Mouse (Mus musculus) neutrophil, adult 5-6 weeks (primary cell): ENCODE data around the gene Rtl8b. TPM values are rescaled to one million over a fixed set of nuclear protein-coding genes. Genes with fewer than 3 reads are reported as not detected.
"Not testable (repeated sequence)": the region's sequence is repeated elsewhere in the genome, so short reads cannot be mapped to it uniquely, and the experiment has no call there.

ENCODE experiments used
- ATAC-seq: fragments of 151-379, 151-347 bp; 2 replicates; pipeline ENCODE4 v1.8.0; 2017; ENCODE audit warnings: mild to moderate bottlenecking, moderate TSS enrichment; ENCODE audit not compliant: insufficient number of reproducible peaks, poor library complexity, low FRiP score, severe bottlenecking; ENCODE audit errors: extremely low read depth
- total RNA-seq: library from RNA; stranded (forward); fragments of 200-1000 nt; gene quantifications from 2 replicates; pipeline ENCODE4 v1.2.3, GENCODE M21; 2017

Gene Rtl8b
- 1.6 and 3.4 TPM in 2 replicates for total RNA-seq

GRCm38 (mm10) chrX:53670294-53670693 lies at the start of gene Rtl8b:
TSS of gene Rtl8b (minus strand) at chrX:53670408.
- peak; percentile 86 for ATAC-seq

- ATAC-seq, result no peak
These were observed 46.3 kb upstream of the Rtl8b start for GRCm38 (mm10) chrX:53716323-53717182.

- ATAC-seq, result no peak
These were observed 45.7 kb upstream of the Rtl8b start for GRCm38 (mm10) chrX:53715942-53716322.

GRCm38 (mm10) chrX:53702673-53703072 lies 32.5 kb upstream of the Rtl8b start:
- ATAC-seq, result no peak

- no peak for ATAC-seq
These were observed 29.0 kb upstream of the Rtl8b start for GRCm38 (mm10) chrX:53699225-53699624.

- ATAC-seq, result no peak
These were observed 24.0 kb upstream of the Rtl8b start for GRCm38 (mm10) chrX:53694008-53694777.

GRCm38 (mm10) chrX:53693141-53693540 lies 22.9 kb upstream of the Rtl8b start:
- no peak for ATAC-seq

- no peak for ATAC-seq
These were observed 21.9 kb upstream of the Rtl8b start for GRCm38 (mm10) chrX:53692065-53692464.

GRCm38 (mm10) chrX:53684676-53685075 lies 14.5 kb upstream of the Rtl8b start:
- ATAC-seq, result not testable (repeated sequence)

- not testable (repeated sequence) for ATAC-seq
These were observed 12.4 kb upstream of the Rtl8b start for GRCm38 (mm10) chrX:53682650-53683049.

GRCm38 (mm10) chrX:53676943-53677342 lies 6.7 kb upstream of the Rtl8b start:
- ATAC-seq, result not testable (repeated sequence)

GRCm38 (mm10) chrX:53670696-53671095 lies 488 bp upstream of the Rtl8b start:
- not testable (repeated sequence) for ATAC-seq

- ATAC-seq, result peak; percentile 13; the same call in 1 of the 2 replicates
These were observed 494 bp downstream of the Rtl8b start for GRCm38 (mm10) chrX:53669557-53670270.

GRCm38 (mm10) chrX:53652917-53653316 lies 17.3 kb downstream of the Rtl8b start:
- ATAC-seq, result not testable (repeated sequence)

- no peak for ATAC-seq
These were observed 24.3 kb downstream of the Rtl8b start for GRCm38 (mm10) chrX:53645885-53646284.

GRCm38 (mm10) chrX:53642980-53643961 lies 26.9 kb downstream of the Rtl8b start, which contains the start of gene Rtl8a:
TSS of gene Rtl8a (minus strand) at chrX:53643682.
- peak; percentile 89 for ATAC-seq

- ATAC-seq, result not testable (repeated sequence)
These were observed 27.6 kb downstream of the Rtl8b start for GRCm38 (mm10) chrX:53642604-53642979.

GRCm38 (mm10) chrX:53638107-53638506 lies 32.1 kb downstream of the Rtl8b start:
- ATAC-seq, result not testable (repeated sequence)
